Mouse (Mus musculus): ENCODE data around the gene Plod1. TPM values are rescaled to one million over a fixed set of nuclear protein-coding genes. Genes with fewer than 3 reads are reported as not detected.
"Not testable (repeated sequence)": the region's sequence is repeated elsewhere in the genome, so short reads cannot be mapped to it uniquely, and the experiment has no call there.

The Plod1 gene
- total RNA-seq, 2 experiments from 2014 or later, result 7.0 to 9.0 TPM

- no peak for ATAC-seq (replicated peaks; ENCODE audit: poor library complexity, severe bottlenecking)
Measured at GRCm38 (mm10) chr4:147897348-147897747, 39.2 kb downstream of the Plod1 start.

- 0 out of 2 replicates have a peak, but pooled peaks have one; percentile 28 for ATAC-seq (replicated peaks; ENCODE audit: poor library complexity, severe bottlenecking)
Measured at GRCm38 (mm10) chr4:147896411-147896810, 40.2 kb downstream of the Plod1 start.

GRCm38 (mm10) chr4:147895815-147896330 lies 40.7 kb downstream of the Plod1 start:
- ATAC-seq (replicated peaks; ENCODE audit: poor library complexity, severe bottlenecking), result no peak

GRCm38 (mm10) chr4:147890341-147890740 lies 46.2 kb downstream of the Plod1 start:
- ATAC-seq (replicated peaks; ENCODE audit: poor library complexity, severe bottlenecking), result no peak

- no peak for ATAC-seq (replicated peaks; ENCODE audit: poor library complexity, severe bottlenecking)
Measured at GRCm38 (mm10) chr4:147888237-147888636, 48.3 kb downstream of the Plod1 start.

- no peak for ATAC-seq (replicated peaks; ENCODE audit: poor library complexity, severe bottlenecking)
Measured at GRCm38 (mm10) chr4:147887277-147887676, 49.3 kb downstream of the Plod1 start.

GRCm38 (mm10) chr4:147886158-147886557 lies 50.4 kb downstream of the Plod1 start:
- ATAC-seq (replicated peaks; ENCODE audit: poor library complexity, severe bottlenecking), result no peak

- no peak for ATAC-seq (replicated peaks; ENCODE audit: poor library complexity, severe bottlenecking)
Measured at GRCm38 (mm10) chr4:147884138-147884537, 52.4 kb downstream of the Plod1 start.

GRCm38 (mm10) chr4:147883041-147883440 lies 53.5 kb downstream of the Plod1 start:
- no peak for ATAC-seq (replicated peaks; ENCODE audit: poor library complexity, severe bottlenecking)

- no peak for ATAC-seq (replicated peaks; ENCODE audit: poor library complexity, severe bottlenecking)
Measured at GRCm38 (mm10) chr4:147881792-147882191, 54.8 kb downstream of the Plod1 start.

- no peak for ATAC-seq (replicated peaks; ENCODE audit: poor library complexity, severe bottlenecking)
Measured at GRCm38 (mm10) chr4:147879865-147880264, 56.7 kb downstream of the Plod1 start.

GRCm38 (mm10) chr4:147879456-147879855 lies 57.1 kb downstream of the Plod1 start:
- ATAC-seq (replicated peaks; ENCODE audit: poor library complexity, severe bottlenecking), result no peak

- ATAC-seq (replicated peaks; ENCODE audit: poor library complexity, severe bottlenecking), result no peak
Measured at GRCm38 (mm10) chr4:147878537-147878936, 58.0 kb downstream of the Plod1 start.

- peak; percentile 28; the same call in 1 of the 2 replicates for ATAC-seq (replicated peaks; ENCODE audit: poor library complexity, severe bottlenecking)
Measured at GRCm38 (mm10) chr4:147875852-147876575, 60.6 kb downstream of the Plod1 start.

- ATAC-seq (replicated peaks; ENCODE audit: poor library complexity, severe bottlenecking), result peak; percentile 13; the same call in 1 of the 2 replicates
Measured at GRCm38 (mm10) chr4:147869238-147869637, 67.3 kb downstream of the Plod1 start.

GRCm38 (mm10) chr4:147868450-147869031 lies 68.0 kb downstream of the Plod1 start, which contains the start of the genes Miip and Fv1:
Gene Miip (minus strand): TSS chr4:147868816.
Gene Fv1 (plus strand): TSS chr4:147868979.
- ATAC-seq (replicated peaks; ENCODE audit: poor library complexity, severe bottlenecking), result peak; percentile 88

GRCm38 (mm10) chr4:147867563-147868449 lies 68.8 kb downstream of the Plod1 start:
- no peak for ATAC-seq (replicated peaks; ENCODE audit: poor library complexity, severe bottlenecking)

- ATAC-seq (replicated peaks; ENCODE audit: poor library complexity, severe bottlenecking), result not testable (repeated sequence)
Measured at GRCm38 (mm10) chr4:147866793-147867192, 69.8 kb downstream of the Plod1 start.

- no peak for ATAC-seq (replicated peaks; ENCODE audit: poor library complexity, severe bottlenecking)
Measured at GRCm38 (mm10) chr4:147866056-147866455, 70.5 kb downstream of the Plod1 start.

GRCm38 (mm10) chr4:147865651-147866050 lies 70.9 kb downstream of the Plod1 start:
- ATAC-seq (replicated peaks; ENCODE audit: poor library complexity, severe bottlenecking), result no peak
